Mouse (Mus musculus) myocyte (in vitro differentiated cells): ENCODE data around the gene Dock11. TPM values are rescaled to one million over a fixed set of nuclear protein-coding genes. Genes with fewer than 3 reads are reported as not detected.

Experiments used
- H3K27me3 ChIP-seq: one replicate; pipeline ENCODE4 v1.6.1; 2011; ENCODE audit not compliant: control insufficient read depth, insufficient read depth, insufficient read length
- H3K36me3 ChIP-seq: one replicate; pipeline ENCODE4 v1.6.1; 2011; ENCODE audit not compliant: control insufficient read depth, insufficient read depth
- H3K4me2 ChIP-seq: one replicate; pipeline ENCODE4 v1.6.1; 2011; ENCODE audit warnings: low read depth, control low read depth
- H3K4me3 ChIP-seq: one replicate; pipeline ENCODE4 v1.5.1; 2011; ENCODE audit warnings: mild to moderate bottlenecking, control low read depth, moderate library complexity
- H3K79me2 ChIP-seq: one replicate; pipeline ENCODE4 v1.6.1; 2011; ENCODE audit not compliant: control insufficient read depth, insufficient read depth
- H3ac ChIP-seq: one replicate; pipeline ENCODE4 v1.6.1; 2011; ENCODE audit not compliant: control insufficient read depth, insufficient read length
- CEBPB ChIP-seq: IDR thresholded peaks from 2 replicates; pipeline ENCODE4 v1.6.1; 2011; ENCODE audit warnings: mild to moderate bottlenecking, moderate library complexity; ENCODE audit not compliant: poor library complexity, insufficient read depth, severe bottlenecking
- E2F4 ChIP-seq: IDR thresholded peaks from one replicate; pipeline ENCODE4 v1.6.1; 2011; ENCODE audit warnings: mild to moderate bottlenecking, control low read depth, moderate library complexity; ENCODE audit not compliant: insufficient read depth
- MAX ChIP-seq: IDR thresholded peaks from one replicate; pipeline ENCODE4 v1.6.1; 2011; ENCODE audit warnings: low read depth, mild to moderate bottlenecking, control low read depth
- MYOD1 ChIP-seq, 3 experiments: IDR thresholded peaks; one replicate each; pipeline ENCODE4 v1.6.1; 2011; ENCODE audit warnings: control low read depth in 2 of 3, low read depth in 2 of 3, mild to moderate bottlenecking in 2 of 3, moderate library complexity in 1 of 3; ENCODE audit not compliant: insufficient read length in 2 of 3, control insufficient read depth in 1 of 3
- MYOG ChIP-seq, 3 experiments: IDR thresholded peaks; one replicate each; pipeline ENCODE4 v1.6.1; 2011; ENCODE audit warnings: control low read depth in 2 of 3, low read depth in 2 of 3, mild to moderate bottlenecking in 2 of 3; ENCODE audit not compliant: insufficient read length in 2 of 3, control insufficient read depth in 1 of 3, insufficient read depth in 1 of 3
- POLR2A ChIP-seq: IDR thresholded peaks from one replicate; pipeline ENCODE4 v1.6.1; 2011; ENCODE audit warnings: low read depth, mild to moderate bottlenecking, control low read depth, moderate library complexity; ENCODE audit not compliant: insufficient read length
- POLR2AphosphoS2 ChIP-seq: IDR thresholded peaks from one replicate; pipeline ENCODE4 v1.6.1; 2011; ENCODE audit warnings: low read depth, control low read depth; ENCODE audit not compliant: insufficient read length
- REST ChIP-seq: IDR thresholded peaks from one replicate; pipeline ENCODE4 v1.6.1; 2011; ENCODE audit warnings: mild to moderate bottlenecking, control low read depth, moderate library complexity; ENCODE audit not compliant: insufficient read depth, insufficient read length
- SRF ChIP-seq: IDR thresholded peaks from one replicate; pipeline ENCODE4 v1.6.1; 2011; ENCODE audit warnings: low read depth; ENCODE audit not compliant: control insufficient read depth, insufficient read length
- TCF12 ChIP-seq: IDR thresholded peaks from one replicate; pipeline ENCODE4 v1.6.1; 2011; ENCODE audit warnings: mild to moderate bottlenecking, control low read depth; ENCODE audit not compliant: poor library complexity, insufficient read depth, severe bottlenecking
- TCF3 ChIP-seq: IDR thresholded peaks from one replicate; pipeline ENCODE4 v1.6.1; 2011; ENCODE audit warnings: low read depth, control low read depth; ENCODE audit not compliant: insufficient read length
- USF1 ChIP-seq: IDR thresholded peaks from one replicate; pipeline ENCODE4 v1.6.1; 2011; ENCODE audit warnings: low read depth, mild to moderate bottlenecking, control low read depth, moderate library complexity
- polyA plus RNA-seq: library from polyadenylated mRNA; unstranded; fragments of >200 nt; fragmentation: generic; extraction: Trizol; gene quantifications from one replicate; pipeline ENCODE4 v1.2.1, GENCODE M21; 2012; ENCODE audit warnings: missing spikeins

Gene Dock11
- polyA plus RNA-seq, 1 experiment, result 6.2 TPM

GRCm38 (mm10) chrX:35950135-35950534 lies 61.5 kb downstream of the Dock11 start:
- Histone ChIP-seq H3K36me3 (peaks cover 3% of the 10 kb centered on the region), H3K4me2 (no peak overlapping the region), H3K27me3 (no peaks in the 10 kb centered on the region), H3K4me3 (no peak overlapping the region), H3K79me2 (no peaks in the 10 kb centered on the region), H3ac (no peak overlapping the region)
- TF ChIP-seq REST (no peak), USF1 (no peak), MYOD1 (IDR thresholded peaks at IDR 0.05; ENCODE audit: control insufficient read depth in 1 of 3, insufficient read length in 2 of 3, low read depth in 2 of 3) (no peak), TCF12 (no peak), POLR2AphosphoS2 (no peak), MYOG (IDR thresholded peaks at IDR 0.05; ENCODE audit: control insufficient read depth in 1 of 3, insufficient read depth in 1 of 3, insufficient read length in 2 of 3, low read depth in 2 of 3) (no peak), TCF3 (no peak), POLR2A (no peak), E2F4 (no peak), SRF (no peak), MAX (no peak), CEBPB (no peak)

GRCm38 (mm10) chrX:35951945-35952344 lies 63.3 kb downstream of the Dock11 start:
- H3K79me2 ChIP-seq, result no peaks in the 10 kb centered on the region
- H3ac ChIP-seq, result no peak overlapping the region
- TF ChIP-seq E2F4, result no peak
- TF ChIP-seq REST, result no peak
- no peak for TF ChIP-seq MYOG (IDR thresholded peaks at IDR 0.05; ENCODE audit: control insufficient read depth in 1 of 3, insufficient read depth in 1 of 3, insufficient read length in 2 of 3, low read depth in 2 of 3)
- TF ChIP-seq USF1, result no peak
- TF ChIP-seq TCF3, result no peak
- TF ChIP-seq POLR2A, result no peak
- no peak for TF ChIP-seq POLR2AphosphoS2
- TF ChIP-seq MAX, result no peak
- TF ChIP-seq CEBPB, result no peak
- TF ChIP-seq MYOD1 (IDR thresholded peaks at IDR 0.05; ENCODE audit: control insufficient read depth in 1 of 3, insufficient read length in 2 of 3, low read depth in 2 of 3), result no peak
- no peak for TF ChIP-seq TCF12
- TF ChIP-seq SRF, result no peak
- no peak overlapping the region for H3K4me3 ChIP-seq
- H3K27me3 ChIP-seq, result no peaks in the 10 kb centered on the region
- H3K4me2 ChIP-seq, result no peak overlapping the region
- H3K36me3 ChIP-seq, result peaks cover 3% of the 10 kb centered on the region

- H3K4me2 ChIP-seq, result no peak overlapping the region
- no peak overlapping the region for H3ac ChIP-seq
- H3K36me3 ChIP-seq, result no peaks in the 10 kb centered on the region
- no peaks in the 10 kb centered on the region for H3K79me2 ChIP-seq
- H3K4me3 ChIP-seq, result no peak overlapping the region
- TF ChIP-seq TCF3 (no peak), MAX (no peak), USF1 (no peak), E2F4 (no peak), POLR2A (no peak), MYOD1 (IDR thresholded peaks at IDR 0.05; ENCODE audit: control insufficient read depth in 1 of 3, insufficient read length in 2 of 3, low read depth in 2 of 3) (no peak), MYOG (IDR thresholded peaks at IDR 0.05; ENCODE audit: control insufficient read depth in 1 of 3, insufficient read depth in 1 of 3, insufficient read length in 2 of 3, low read depth in 2 of 3) (no peak), SRF (no peak), TCF12 (no peak)
- H3K27me3 ChIP-seq, result no peaks in the 10 kb centered on the region
These were observed 64.0 kb downstream of the Dock11 start for GRCm38 (mm10) chrX:35952521-35953095.

- Histone ChIP-seq H3ac (no peak overlapping the region), H3K79me2 (no peaks in the 10 kb centered on the region), H3K36me3 (no peaks in the 10 kb centered on the region), H3K27me3 (no peaks in the 10 kb centered on the region), H3K4me3 (no peak overlapping the region), H3K4me2 (no peak overlapping the region)
- TF ChIP-seq CEBPB, result no peak
- no peak for TF ChIP-seq USF1
- no peak for TF ChIP-seq POLR2AphosphoS2
- no peak for TF ChIP-seq TCF3
- no peak for TF ChIP-seq TCF12
- no peak for TF ChIP-seq SRF
- no peak for TF ChIP-seq E2F4
- no peak for TF ChIP-seq MYOG (IDR thresholded peaks at IDR 0.05; ENCODE audit: control insufficient read depth in 1 of 3, insufficient read depth in 1 of 3, insufficient read length in 2 of 3, low read depth in 2 of 3)
- no peak for TF ChIP-seq REST
These were observed 67.6 kb downstream of the Dock11 start for GRCm38 (mm10) chrX:35956236-35956635.

GRCm38 (mm10) chrX:35963087-35963486 lies 74.5 kb downstream of the Dock11 start:
- TF ChIP-seq E2F4 (no peak), REST (no peak), MAX (no peak), CEBPB (no peak), POLR2AphosphoS2 (no peak), SRF (no peak), MYOG (IDR thresholded peaks at IDR 0.05; ENCODE audit: control insufficient read depth in 1 of 3, insufficient read depth in 1 of 3, insufficient read length in 2 of 3, low read depth in 2 of 3) (no peak), MYOD1 (IDR thresholded peaks at IDR 0.05; ENCODE audit: control insufficient read depth in 1 of 3, insufficient read length in 2 of 3, low read depth in 2 of 3) (no peak), TCF3 (no peak), TCF12 (no peak), USF1 (no peak), POLR2A (no peak)
- H3K36me3 ChIP-seq, result no peaks in the 10 kb centered on the region
- no peaks in the 10 kb centered on the region for H3K79me2 ChIP-seq
- no peak overlapping the region for H3ac ChIP-seq
- no peak overlapping the region for H3K4me3 ChIP-seq
- no peaks in the 10 kb centered on the region for H3K27me3 ChIP-seq
- H3K4me2 ChIP-seq, result no peak overlapping the region
